Mouse (Mus musculus): ENCODE measurements at regions not wholly inside any gene's neighbourhood (a gene's known extent, or its start where the extent isn't known, plus 50 kb on each side); places are given as distances from the start of the nearest gene placed in this dataset.

DNA sequence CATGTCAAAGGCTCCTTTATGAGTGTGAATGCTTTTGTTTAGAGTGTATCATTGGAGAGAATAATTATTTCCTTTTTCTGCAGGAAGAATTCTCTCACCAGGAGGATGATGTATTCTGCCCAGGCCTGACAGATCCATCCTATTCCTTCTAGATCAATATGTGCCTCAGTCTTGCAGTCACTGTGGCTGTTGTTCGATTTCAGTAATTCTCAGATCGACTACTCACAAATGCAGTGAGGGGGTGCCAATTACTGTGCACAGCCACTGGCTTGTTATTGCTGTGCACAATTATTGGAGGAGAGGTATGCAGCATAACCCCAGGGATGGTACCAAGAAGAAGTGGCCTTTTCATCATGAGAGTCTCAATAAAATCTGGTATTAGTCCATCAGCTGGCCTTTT lies 689.2 kb downstream of the Hdgfl1 start:
- TF ChIP-seq CTCF (IDR thresholded peaks at IDR 0.05; ENCODE audit: low read depth) (no peak), EP300 (IDR thresholded peaks at IDR 0.05; ENCODE audit: low read depth) (no peak)
